Mouse (Mus musculus) layer of hippocampus, adult 9-10 months (tissue): ENCODE data around the gene Pros1.

Experiments used
- DNase-seq: peaks from one replicate; pipeline ENCODE4 v3.0.0; 2022; ENCODE audit warnings: low spot score

Gene Pros1

DNA sequence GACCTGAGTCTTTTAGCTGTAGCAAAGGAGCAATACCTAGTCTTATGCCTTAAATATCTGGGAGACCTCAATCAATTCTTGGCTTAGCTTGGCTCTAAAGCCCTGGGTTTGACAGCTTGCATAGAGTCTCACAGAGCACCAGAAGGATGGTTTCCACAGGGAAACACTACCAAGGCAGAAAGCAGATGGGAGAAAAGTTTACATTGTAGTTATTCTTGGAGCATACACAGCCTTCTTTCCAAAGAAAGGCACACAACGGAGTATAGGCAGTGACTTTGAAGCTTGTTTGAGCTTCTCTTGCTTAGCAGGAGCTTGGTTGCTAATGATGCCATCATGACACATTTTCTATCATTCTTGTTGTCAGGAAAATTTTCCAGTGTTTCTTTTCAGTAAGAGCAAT lies 6.0 kb downstream of the Pros1 start:
- no peak for DNase-seq

DNA sequence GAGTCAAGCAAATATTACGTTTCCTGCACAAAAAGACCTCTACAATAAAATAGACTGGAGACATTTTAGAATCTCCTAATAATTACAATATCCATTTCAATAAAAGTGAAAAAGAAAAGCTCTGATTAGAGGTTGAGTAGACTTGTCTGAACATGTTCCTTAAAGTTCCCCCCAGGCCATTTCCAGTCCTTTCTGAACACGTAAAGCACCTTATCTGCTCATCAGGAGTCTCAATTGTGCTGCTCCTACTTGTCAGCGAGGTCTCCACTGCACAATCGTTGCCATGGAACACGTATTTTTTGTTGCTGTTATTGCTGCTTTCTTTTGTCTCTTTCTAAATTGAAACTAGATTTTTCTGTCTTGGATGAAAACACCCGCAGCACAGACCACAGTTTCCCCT lies 7.3 kb downstream of the Pros1 start:
- no peak for DNase-seq

DNA sequence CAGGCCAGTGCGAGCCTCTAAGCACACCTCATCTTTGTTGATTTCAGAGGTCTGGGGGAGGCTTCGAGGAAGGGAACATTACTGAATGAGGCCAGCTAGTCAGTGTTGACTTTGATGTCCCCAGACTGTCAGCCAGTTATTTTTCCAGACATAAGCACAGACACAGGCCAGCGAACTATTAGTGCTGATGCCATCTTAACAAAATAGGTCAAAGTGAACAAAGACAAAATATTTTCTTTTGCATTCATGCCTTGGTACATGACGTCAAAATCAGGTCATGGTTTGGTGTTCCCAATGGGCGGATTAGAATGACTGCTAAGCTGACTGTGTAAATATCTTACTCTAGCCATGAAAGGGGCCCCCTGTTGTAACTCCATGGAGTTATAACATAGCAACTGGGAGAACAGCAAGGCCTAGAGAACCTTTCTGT lies 18.6 kb downstream of the Pros1 start:
- DNase-seq: no peak

DNA sequence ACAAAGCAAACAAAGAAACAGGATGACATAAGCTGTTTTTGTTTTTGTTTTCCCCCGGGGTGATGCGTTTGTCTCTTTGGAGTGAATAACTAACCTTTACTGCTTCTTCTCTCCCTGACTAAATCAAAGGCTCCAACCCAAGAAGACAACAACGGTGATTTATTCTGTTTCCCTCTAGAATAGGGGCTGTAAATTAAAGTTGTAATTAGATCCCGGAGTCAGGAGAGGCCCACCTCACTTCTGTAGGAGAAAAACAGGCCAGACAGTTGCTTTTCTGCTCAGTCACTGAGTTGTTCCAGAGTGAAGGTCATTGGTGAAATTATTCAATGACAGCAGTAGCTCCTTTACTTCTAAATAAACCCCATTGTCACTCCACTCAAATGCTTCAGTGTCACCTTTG lies 19.1 kb downstream of the Pros1 start:
- no peak for DNase-seq

DNA sequence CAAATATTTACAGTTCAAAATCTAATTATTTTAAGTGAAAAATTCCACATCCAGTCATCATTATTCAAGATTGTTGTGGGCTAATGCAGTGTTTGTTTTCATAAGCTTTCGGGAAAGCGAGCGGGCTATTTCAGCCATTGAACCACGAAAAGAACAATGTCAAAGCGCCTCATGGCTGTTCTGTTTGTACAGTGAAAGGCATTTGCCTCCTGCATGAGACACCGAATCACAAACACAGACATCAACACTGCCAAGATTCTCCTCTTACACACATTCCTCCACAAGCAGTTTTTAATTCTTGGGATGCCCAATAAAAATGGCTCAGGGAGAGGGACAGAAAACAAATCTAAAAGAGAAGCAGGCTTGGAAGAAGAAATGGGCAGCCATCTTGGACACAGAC lies 20.0 kb downstream of the Pros1 start:
- DNase-seq: no peak

DNA sequence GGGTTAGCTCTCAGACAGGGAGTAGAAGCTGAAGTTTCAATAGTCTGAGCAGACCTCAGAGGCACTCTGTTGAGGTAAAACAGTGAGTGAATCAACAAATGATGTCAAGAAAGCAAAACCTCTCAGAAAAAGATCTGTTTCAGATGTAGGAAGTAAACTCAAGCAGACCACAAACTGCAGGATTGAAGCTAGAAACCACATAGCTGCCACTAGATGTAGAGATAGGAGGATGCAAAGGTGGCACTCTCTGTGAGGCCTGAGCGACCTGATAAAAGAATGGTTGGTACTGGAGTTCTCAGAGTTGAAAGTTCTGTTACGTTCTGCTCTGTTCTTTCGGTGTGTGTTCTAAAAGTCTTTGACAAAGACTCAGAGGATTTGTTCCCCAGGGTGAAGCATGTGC lies 41.7 kb downstream of the Pros1 start:
- DNase-seq: no peak

DNA sequence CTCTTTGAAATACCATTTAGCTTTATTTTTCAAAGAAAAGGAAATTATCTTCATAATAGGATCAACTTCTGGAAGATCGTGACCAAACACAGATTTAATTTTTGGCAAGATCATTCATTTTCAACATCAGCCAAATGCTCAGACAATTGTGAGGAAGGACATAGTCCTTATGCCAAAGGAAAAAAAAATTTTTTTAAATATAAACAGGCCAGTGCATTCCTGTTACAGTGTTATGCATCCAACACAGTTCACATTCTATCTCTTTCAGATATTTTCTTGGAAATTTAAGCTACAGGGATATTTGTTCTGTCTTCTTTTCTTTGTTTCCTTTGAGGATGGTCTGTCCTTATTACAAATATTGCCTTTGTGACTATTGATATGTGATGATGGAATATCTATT lies 57.3 kb downstream of the Pros1 start:
- peak; percentile 4 for DNase-seq

DNA sequence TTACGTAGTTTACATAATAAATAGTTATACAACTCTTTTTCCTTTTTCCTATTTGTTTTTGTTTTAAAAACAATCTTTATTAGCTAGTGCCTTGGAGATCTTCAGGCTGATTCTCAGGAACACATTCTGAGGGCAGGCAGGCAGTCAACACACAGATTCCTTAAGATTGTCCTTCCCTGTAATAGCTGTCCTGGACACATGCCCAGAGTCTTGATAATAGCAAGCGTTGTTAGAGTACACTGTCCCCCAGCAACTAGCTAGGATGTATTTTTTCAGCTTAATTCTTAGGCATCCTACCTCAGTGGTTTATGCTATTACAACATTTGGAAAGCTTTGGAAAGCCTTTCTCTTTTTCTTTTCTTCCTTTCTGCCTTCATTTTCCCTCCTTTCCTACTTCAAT lies 58.1 kb downstream of the Pros1 start:
- DNase-seq: no peak

DNA sequence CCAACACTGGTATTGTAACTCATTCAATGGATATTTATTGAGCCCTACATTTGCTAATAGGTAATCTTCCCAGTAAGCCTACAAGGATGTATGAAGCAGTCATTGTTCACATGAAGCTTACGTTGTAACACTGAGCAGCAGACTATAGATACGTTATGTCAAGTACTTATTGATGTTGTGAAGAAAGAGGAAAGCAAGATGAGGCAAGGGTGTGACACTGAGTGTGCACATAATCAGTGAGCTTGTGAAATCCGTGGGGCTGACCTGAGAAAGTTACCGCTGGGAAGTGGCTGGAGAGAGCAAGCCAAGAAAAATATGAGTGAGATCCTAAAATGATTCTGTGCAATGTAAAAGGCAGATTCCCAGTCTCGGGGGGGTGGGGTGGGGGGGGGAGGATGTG lies 61.4 kb downstream of the Pros1 start:
- no peak for DNase-seq

DNA sequence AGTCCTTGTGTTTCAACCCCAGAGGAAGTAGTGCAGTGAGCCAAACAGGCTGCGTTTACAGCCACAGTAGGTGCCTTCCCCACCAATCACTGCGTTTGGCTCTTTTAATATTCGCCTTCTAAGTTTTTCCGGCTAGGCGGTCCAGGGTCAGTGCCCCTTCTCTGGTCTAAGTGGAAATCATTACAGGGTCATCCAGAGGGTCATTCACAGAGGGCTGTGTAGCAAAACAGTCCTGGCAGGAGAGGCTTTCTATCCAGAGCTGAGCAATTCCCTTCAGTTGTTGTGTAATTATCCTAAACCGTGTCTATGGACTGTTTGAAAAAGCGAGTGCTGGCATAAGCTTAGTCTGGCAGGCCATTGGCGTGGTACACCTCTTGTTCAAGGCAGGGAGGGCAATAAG lies 68.1 kb downstream of the Pros1 start:
- no peak for DNase-seq

DNA sequence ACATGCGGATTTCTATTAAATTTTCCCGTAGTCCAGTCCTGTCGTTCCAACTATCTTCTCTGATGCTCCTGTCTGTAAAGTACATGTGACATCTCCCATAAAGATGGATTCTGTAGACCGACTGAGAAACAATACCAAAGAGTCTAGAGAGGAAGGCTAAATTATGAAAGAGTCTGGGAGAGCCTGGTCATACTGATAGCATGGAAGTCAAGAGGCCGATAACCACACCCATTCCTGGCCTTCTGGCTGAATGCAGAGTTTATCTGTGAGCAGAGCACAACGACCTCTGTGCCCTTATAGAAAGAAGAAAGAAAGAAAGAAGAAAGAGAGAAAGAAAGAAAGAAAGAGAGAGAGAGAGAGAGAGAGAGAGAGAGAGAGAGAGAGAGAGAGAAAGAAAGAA lies 77.2 kb downstream of the Pros1 start:
- no peak for DNase-seq

DNA sequence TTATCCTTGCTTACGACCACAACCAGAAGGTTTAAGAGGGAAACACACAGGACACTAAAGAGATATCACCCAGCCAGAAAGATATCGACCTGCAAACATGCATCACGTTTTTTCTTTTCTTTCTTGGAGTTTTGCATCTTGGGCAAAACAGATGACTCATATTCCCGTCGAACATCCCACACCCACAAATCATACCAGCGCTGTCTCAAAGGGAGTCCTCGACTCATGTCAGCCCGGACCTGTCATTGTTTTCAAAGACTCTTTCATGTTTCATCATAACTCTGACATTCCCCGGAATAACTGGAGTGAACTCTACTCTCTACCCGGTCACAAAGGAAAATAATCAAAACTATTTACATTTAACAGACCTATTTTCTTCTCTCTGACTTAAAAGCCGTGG lies 82.2 kb downstream of the Pros1 start:
- no peak for DNase-seq

DNA sequence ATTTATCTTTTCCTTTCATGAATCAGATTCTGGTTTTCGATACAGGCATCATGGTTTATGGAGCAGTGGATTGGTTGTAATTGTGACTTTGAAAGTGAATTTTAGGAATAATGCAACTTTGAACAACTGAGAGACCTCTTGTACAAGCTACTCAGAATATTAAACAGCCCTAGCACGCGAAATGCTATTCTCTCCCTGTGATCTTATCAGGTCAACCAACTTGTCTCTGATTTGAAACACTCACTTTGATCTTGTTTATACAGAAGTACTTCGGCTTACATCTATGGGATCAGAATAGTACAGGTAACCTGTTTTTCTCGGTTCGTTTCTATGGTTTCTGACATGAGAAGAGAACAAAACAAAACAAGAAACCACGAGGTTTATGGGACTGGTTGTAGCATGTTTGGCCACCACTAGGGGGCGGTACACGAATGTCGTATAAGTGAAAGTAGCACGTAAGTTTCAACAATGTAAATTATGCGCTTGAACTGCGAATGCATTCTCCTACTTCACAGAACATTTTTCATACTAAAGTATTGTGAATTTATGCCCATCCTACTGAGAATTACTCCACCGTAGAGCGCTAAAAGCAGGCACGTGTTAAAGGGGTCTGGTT lies 86.4 kb downstream of the Pros1 start:
- peak; percentile 66 for DNase-seq

DNA sequence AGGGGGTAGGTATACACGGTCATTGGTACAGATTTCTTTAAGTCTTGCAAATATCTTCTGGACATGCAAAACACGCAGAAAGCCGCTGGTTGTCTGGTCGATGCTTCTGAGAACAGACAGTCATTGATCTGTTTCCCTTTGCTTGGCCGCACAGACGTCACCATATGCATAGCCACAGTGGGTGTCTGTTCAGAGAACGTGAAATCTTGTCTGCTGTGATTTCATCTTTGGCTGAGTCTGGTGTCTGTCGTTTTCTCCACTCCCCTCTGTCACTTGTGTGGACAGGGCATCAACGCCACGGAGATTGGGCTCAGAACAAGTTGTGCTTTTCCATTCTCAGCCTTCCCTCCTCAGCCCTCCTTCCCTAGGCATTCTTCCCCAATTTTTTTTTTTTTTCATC lies 87.7 kb downstream of the Pros1 start:
- DNase-seq: no peak

DNA sequence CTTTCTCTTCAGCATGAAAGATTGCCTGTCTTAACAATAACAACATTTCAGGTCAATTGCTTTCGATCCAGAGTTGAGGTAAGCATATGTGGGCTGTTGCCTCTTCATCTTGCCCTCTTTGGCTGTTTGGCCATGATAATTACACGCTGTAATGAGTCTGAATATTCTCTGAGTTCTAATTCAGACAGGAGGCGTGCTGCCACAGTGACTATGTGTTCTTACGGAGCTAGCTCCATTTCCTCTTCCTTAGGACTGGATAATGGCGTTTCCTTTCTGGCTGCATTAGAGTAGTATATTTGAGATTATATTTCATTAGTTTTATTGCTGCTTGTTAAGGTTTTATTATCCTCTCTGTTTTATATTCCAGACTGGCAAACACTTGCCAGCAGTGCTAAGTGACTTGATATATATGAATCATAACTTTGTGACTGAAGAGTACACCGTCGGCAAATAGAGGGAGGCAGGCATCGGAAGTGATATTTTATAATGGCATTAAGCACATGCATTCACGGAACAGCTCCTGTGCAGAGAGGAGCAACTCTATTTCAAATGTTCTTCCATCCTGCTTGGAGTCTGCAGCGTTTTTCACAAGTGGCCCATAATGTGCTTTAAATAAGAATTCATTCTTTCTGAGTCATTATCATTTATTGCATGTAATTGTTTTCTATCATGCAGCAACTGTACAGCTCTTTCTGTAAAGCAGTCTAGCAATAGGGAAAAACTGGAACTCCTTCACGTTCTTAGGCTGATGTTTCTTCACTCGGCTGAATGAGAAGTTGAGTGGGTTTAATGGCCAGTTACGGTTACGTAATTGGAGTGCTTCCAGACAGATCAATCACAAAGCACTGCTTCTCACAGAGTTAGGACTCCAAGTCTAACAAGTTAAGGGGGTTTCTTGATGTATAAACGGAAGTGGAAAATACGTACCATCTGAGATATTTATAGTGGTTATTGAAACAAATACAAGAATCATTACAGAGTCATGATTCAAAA lies 88.6 kb downstream of the Pros1 start:
- no peak for DNase-seq

DNA sequence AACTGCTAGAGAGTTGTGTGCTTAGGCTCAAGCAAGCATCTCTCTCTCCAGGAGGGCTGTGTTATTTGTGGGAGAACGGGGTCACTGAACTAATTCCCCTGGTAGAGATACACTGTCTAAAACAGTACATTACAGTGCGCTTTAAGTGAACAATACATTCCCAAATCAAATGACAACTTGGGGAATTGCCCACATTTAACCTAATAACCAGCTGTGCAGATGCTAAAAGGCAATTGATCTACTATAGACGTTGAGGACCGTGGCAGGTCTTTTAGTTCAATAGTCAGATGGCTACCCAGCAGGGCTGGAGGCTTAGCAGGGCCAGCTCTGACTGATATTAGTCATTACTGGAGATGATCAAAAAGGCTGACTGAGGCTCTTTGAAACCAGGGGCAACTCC lies 104.4 kb downstream of the Pros1 start:
- no peak for DNase-seq

DNA sequence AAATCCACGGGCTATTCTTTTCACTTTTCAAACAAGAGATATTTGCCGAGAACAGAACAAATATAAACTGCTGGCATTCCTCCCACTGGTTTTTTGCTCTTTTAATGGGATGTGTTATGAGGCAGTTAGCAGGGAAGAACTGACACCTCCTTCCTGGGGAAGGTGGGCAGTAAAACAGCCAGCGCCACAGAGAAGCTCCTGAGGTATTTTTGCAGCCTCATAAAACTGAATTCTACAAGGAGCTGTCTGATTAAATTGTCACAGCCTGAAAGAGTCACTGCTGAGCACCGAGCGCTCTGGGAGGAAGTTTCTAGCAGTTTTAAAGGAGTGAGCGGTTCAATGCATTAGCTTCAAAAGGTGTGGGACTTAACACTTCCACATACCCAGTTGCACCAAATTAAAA lies 110.3 kb downstream of the Pros1 start:
- DNase-seq: no peak

DNA sequence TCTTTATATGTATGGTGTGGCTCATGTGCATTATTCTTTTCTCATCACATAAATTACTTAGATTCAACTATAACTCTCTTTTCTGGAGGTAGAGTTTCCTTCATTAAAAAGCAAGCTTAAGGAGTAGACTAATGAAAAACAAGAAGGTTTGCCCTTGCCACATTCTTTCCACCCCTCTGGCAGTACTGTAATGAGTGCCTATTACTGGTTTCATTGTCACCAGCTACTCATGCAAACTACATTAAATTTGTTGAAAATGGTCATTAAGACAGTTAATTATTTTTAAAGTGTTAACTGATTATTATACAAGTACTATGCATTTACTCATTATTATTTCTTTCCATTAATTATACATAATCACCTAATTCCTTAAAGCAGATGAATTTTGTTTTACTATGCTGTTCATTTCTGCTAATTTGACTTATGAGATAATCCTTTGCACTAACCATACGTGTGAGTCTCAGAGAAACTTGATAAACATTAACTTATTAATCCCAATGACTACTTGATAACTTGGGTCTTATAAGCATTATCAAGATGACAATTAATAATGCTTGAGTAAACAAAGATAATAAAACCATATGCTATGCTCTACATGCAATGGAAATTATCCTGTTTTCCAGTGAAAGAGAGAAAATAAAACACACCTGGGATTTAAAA lies 117.7 kb downstream of the Pros1 start:
- no peak for DNase-seq

DNA sequence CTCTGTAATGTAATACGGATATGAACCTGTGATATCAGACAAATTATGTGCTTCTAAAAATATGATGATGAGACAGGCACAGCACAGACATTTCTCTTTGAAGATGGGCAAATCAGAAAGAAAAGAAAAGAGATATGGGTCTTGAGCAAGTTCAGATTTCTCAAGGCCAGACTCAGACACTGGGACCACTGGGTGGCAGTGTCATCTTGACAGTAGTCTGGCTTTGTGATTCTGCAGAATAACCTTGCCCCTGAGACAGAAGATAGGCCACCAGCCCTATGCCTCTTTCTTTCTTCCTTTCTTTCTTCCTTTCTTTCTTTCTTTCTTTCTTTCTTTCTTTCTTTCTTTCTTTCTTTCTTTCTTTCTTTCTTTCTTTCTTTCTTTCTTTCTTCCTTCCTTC lies 120.8 kb downstream of the Pros1 start:
- DNase-seq: no peak
